Mouse (Mus musculus): ENCODE measurements around the gene Rnf150. TPM values are rescaled to one million over a fixed set of nuclear protein-coding genes. Genes with fewer than 3 reads are reported as not detected.

Gene Rnf150
- polyA plus RNA-seq, 1 experiment from 2014 or later = 2.4 TPM

- DNase-seq (ENCODE audit: low spot score) = no peak
Measured at GRCm38 (mm10) chr8:82998778-82999177, 135.6 kb downstream of the Rnf150 start.

GRCm38 (mm10) chr8:83003187-83003586 is 140.0 kb downstream of the Rnf150 start:
- Histone ChIP-seq H3K4me2 (replicated peaks; ENCODE audit: low read depth, low read length) (no peak overlapping the region), H3K36me3 (ENCODE audit: control insufficient read depth, insufficient read depth, low read length) (no peaks in the 10 kb centered on the region), H3K4me3 (ENCODE audit: low read depth, low read length) (no peak overlapping the region), H3K27ac (ENCODE audit: low read depth, low read length) (no peak overlapping the region), H3K9ac (ENCODE audit: low read depth, low read length) (no peak overlapping the region), H3K9me3 (ENCODE audit: control insufficient read depth, low read length) (no peaks in the 10 kb centered on the region), H3K4me1 (replicated peaks; ENCODE audit: control insufficient read depth, insufficient read depth, low read length) (no peaks in the 10 kb centered on the region), H3K27me3 (ENCODE audit: control insufficient read depth, insufficient read depth, low read length) (no peaks in the 10 kb centered on the region)
- no peak for DNase-seq (ENCODE audit: low spot score)
- ATAC-seq (ENCODE audit: low FRiP score) = no peak
- WGBS = 96% methylated on average over 7 of the region's 7 CpGs

More at GRCm38 (mm10) chr8:82998778-82999177, 135.6 kb downstream of the Rnf150 start:
- no peak overlapping the region for H3K4me3 ChIP-seq (ENCODE audit: low read depth, low read length)
- WGBS = 88% methylated on average over 2 of the region's 2 CpGs
- no peaks in the 10 kb centered on the region for H3K4me1 ChIP-seq (replicated peaks; ENCODE audit: control insufficient read depth, insufficient read depth, low read length)
- no peaks in the 10 kb centered on the region for H3K27me3 ChIP-seq (ENCODE audit: control insufficient read depth, insufficient read depth, low read length)
- ATAC-seq (ENCODE audit: low FRiP score) = no peak
- H3K27ac ChIP-seq (ENCODE audit: low read depth, low read length) = no peak overlapping the region
- H3K4me2 ChIP-seq (replicated peaks; ENCODE audit: low read depth, low read length) = no peak overlapping the region
- no peak overlapping the region for H3K9ac ChIP-seq (ENCODE audit: low read depth, low read length)
- no peaks in the 10 kb centered on the region for H3K36me3 ChIP-seq (ENCODE audit: control insufficient read depth, insufficient read depth, low read length)
- H3K9me3 ChIP-seq (ENCODE audit: control insufficient read depth, low read length) = no peaks in the 10 kb centered on the region

- ATAC-seq (ENCODE audit: low FRiP score) = no peak
- no peaks in the 10 kb centered on the region for H3K9me3 ChIP-seq (ENCODE audit: control insufficient read depth, low read length)
- H3K27ac ChIP-seq (ENCODE audit: low read depth, low read length) = no peak overlapping the region
- H3K27me3 ChIP-seq (ENCODE audit: control insufficient read depth, insufficient read depth, low read length) = no peaks in the 10 kb centered on the region
- no peak overlapping the region for H3K4me3 ChIP-seq (ENCODE audit: low read depth, low read length)
- H3K4me1 ChIP-seq (replicated peaks; ENCODE audit: control insufficient read depth, insufficient read depth, low read length) = no peaks in the 10 kb centered on the region
- H3K4me2 ChIP-seq (replicated peaks; ENCODE audit: low read depth, low read length) = no peak overlapping the region
- H3K36me3 ChIP-seq (ENCODE audit: control insufficient read depth, insufficient read depth, low read length) = no peaks in the 10 kb centered on the region
- no peak for DNase-seq (ENCODE audit: low spot score)
- H3K9ac ChIP-seq (ENCODE audit: low read depth, low read length) = no peak overlapping the region
- WGBS = 93% methylated on average over 5 of the region's 5 CpGs
Measured at GRCm38 (mm10) chr8:83009481-83009880, 146.3 kb downstream of the Rnf150 start.

DNA sequence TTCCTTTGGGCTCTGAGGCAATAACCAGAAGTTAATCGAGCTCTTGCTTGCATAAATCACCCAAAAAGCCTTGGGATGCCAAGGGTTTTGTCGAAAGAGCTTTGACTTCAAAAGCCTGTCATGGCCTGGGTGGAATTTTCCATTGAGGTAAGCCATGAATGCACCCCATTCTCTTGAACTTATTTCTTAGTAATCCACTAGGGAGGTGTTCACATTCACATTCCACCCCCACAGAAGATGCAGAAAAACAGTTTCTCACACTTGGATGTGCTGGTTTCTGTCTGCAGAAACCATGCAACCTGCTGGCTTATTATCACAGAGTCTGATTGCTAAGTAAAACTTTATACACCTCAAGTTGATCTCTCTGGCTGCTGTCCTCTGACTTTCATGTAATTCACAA is 148.1 kb downstream of the Rnf150 start:
- H3K27ac ChIP-seq (ENCODE audit: low read depth, low read length) = no peak overlapping the region
- H3K9ac ChIP-seq (ENCODE audit: low read depth, low read length) = no peak overlapping the region
- no peak overlapping the region for H3K4me2 ChIP-seq (replicated peaks; ENCODE audit: low read depth, low read length)
- WGBS = 68% methylated on average over 2 of the region's 2 CpGs
- no peaks in the 10 kb centered on the region for H3K36me3 ChIP-seq (ENCODE audit: control insufficient read depth, insufficient read depth, low read length)
- no peaks in the 10 kb centered on the region for H3K9me3 ChIP-seq (ENCODE audit: control insufficient read depth, low read length)
- ATAC-seq (ENCODE audit: low FRiP score) (no peak), DNase-seq (ENCODE audit: low spot score) (no peak)
- no peaks in the 10 kb centered on the region for H3K4me1 ChIP-seq (replicated peaks; ENCODE audit: control insufficient read depth, insufficient read depth, low read length)
- H3K27me3 ChIP-seq (ENCODE audit: control insufficient read depth, insufficient read depth, low read length) = no peaks in the 10 kb centered on the region
- no peak overlapping the region for H3K4me3 ChIP-seq (ENCODE audit: low read depth, low read length)

- DNase-seq (ENCODE audit: low spot score) (no peak), ATAC-seq (ENCODE audit: low FRiP score) (no peak)
- H3K9me3 ChIP-seq (ENCODE audit: control insufficient read depth, low read length) = no peaks in the 10 kb centered on the region
- WGBS = 52% methylated on average over 5 of the region's 5 CpGs
- no peaks in the 10 kb centered on the region for H3K36me3 ChIP-seq (ENCODE audit: control insufficient read depth, insufficient read depth, low read length)
- H3K27ac ChIP-seq (ENCODE audit: low read depth, low read length) = no peak overlapping the region
- no peak overlapping the region for H3K9ac ChIP-seq (ENCODE audit: low read depth, low read length)
- H3K4me2 ChIP-seq (replicated peaks; ENCODE audit: low read depth, low read length) = no peak overlapping the region
- no peak overlapping the region for H3K4me3 ChIP-seq (ENCODE audit: low read depth, low read length)
- no peaks in the 10 kb centered on the region for H3K4me1 ChIP-seq (replicated peaks; ENCODE audit: control insufficient read depth, insufficient read depth, low read length)
- H3K27me3 ChIP-seq (ENCODE audit: control insufficient read depth, insufficient read depth, low read length) = no peaks in the 10 kb centered on the region
Measured at GRCm38 (mm10) chr8:83011758-83012157, 148.6 kb downstream of the Rnf150 start.

GRCm38 (mm10) chr8:83028211-83028610 is 165.1 kb downstream of the Rnf150 start:
- Histone ChIP-seq H3K27ac (ENCODE audit: low read depth, low read length) (no peak overlapping the region), H3K4me1 (replicated peaks; ENCODE audit: control insufficient read depth, insufficient read depth, low read length) (no peaks in the 10 kb centered on the region), H3K36me3 (ENCODE audit: control insufficient read depth, insufficient read depth, low read length) (no peaks in the 10 kb centered on the region), H3K27me3 (ENCODE audit: control insufficient read depth, insufficient read depth, low read length) (no peaks in the 10 kb centered on the region), H3K9ac (ENCODE audit: low read depth, low read length) (no peak overlapping the region), H3K4me2 (replicated peaks; ENCODE audit: low read depth, low read length) (no peak overlapping the region), H3K4me3 (ENCODE audit: low read depth, low read length) (no peak overlapping the region), H3K9me3 (ENCODE audit: control insufficient read depth, low read length) (no peaks in the 10 kb centered on the region)
- DNase-seq (ENCODE audit: low spot score) (no peak), ATAC-seq (ENCODE audit: low FRiP score) (no peak)
- 74% methylated on average over 2 of the region's 2 CpGs for WGBS

GRCm38 (mm10) chr8:83032800-83033199 is 169.6 kb downstream of the Rnf150 start:
- Histone ChIP-seq H3K36me3 (ENCODE audit: control insufficient read depth, insufficient read depth, low read length) (no peaks in the 10 kb centered on the region), H3K4me1 (replicated peaks; ENCODE audit: control insufficient read depth, insufficient read depth, low read length) (no peaks in the 10 kb centered on the region), H3K27ac (ENCODE audit: low read depth, low read length) (no peak overlapping the region), H3K4me3 (ENCODE audit: low read depth, low read length) (no peak overlapping the region), H3K27me3 (ENCODE audit: control insufficient read depth, insufficient read depth, low read length) (no peaks in the 10 kb centered on the region), H3K9me3 (ENCODE audit: control insufficient read depth, low read length) (no peaks in the 10 kb centered on the region), H3K4me2 (replicated peaks; ENCODE audit: low read depth, low read length) (no peak overlapping the region), H3K9ac (ENCODE audit: low read depth, low read length) (no peak overlapping the region)
- no peak for ATAC-seq (ENCODE audit: low FRiP score)
- DNase-seq (ENCODE audit: low spot score) = no peak
- 73% methylated on average over 7 of the region's 7 CpGs for WGBS

GRCm38 (mm10) chr8:83035141-83035540 is 172.0 kb downstream of the Rnf150 start:
- H3K9me3 ChIP-seq (ENCODE audit: control insufficient read depth, low read length) = no peaks in the 10 kb centered on the region
- H3K4me1 ChIP-seq (replicated peaks; ENCODE audit: control insufficient read depth, insufficient read depth, low read length) = no peaks in the 10 kb centered on the region
- H3K4me2 ChIP-seq (replicated peaks; ENCODE audit: low read depth, low read length) = no peak overlapping the region
- no peak overlapping the region for H3K4me3 ChIP-seq (ENCODE audit: low read depth, low read length)
- no peak overlapping the region for H3K9ac ChIP-seq (ENCODE audit: low read depth, low read length)
- 93% methylated on average over 5 of the region's 5 CpGs for WGBS
- DNase-seq (ENCODE audit: low spot score) (no peak), ATAC-seq (ENCODE audit: low FRiP score) (no peak)
- H3K36me3 ChIP-seq (ENCODE audit: control insufficient read depth, insufficient read depth, low read length) = no peaks in the 10 kb centered on the region
- no peak overlapping the region for H3K27ac ChIP-seq (ENCODE audit: low read depth, low read length)
- H3K27me3 ChIP-seq (ENCODE audit: control insufficient read depth, insufficient read depth, low read length) = no peaks in the 10 kb centered on the region

GRCm38 (mm10) chr8:83036521-83037166 is 173.5 kb downstream of the Rnf150 start:
- H3K4me3 ChIP-seq (ENCODE audit: low read depth, low read length) = no peak overlapping the region
- no peaks in the 10 kb centered on the region for H3K36me3 ChIP-seq (ENCODE audit: control insufficient read depth, insufficient read depth, low read length)
- H3K9me3 ChIP-seq (ENCODE audit: control insufficient read depth, low read length) = no peaks in the 10 kb centered on the region
- H3K27me3 ChIP-seq (ENCODE audit: control insufficient read depth, insufficient read depth, low read length) = no peaks in the 10 kb centered on the region
- WGBS = 78% methylated on average over 3 of the region's 3 CpGs
- DNase-seq (ENCODE audit: low spot score) = no peak
- H3K4me2 ChIP-seq (replicated peaks; ENCODE audit: low read depth, low read length) = no peak overlapping the region
- no peak for ATAC-seq (ENCODE audit: low FRiP score)
- H3K27ac ChIP-seq (ENCODE audit: low read depth, low read length) = no peak overlapping the region
- no peaks in the 10 kb centered on the region for H3K4me1 ChIP-seq (replicated peaks; ENCODE audit: control insufficient read depth, insufficient read depth, low read length)
- H3K9ac ChIP-seq (ENCODE audit: low read depth, low read length) = no peak overlapping the region

Data from hindbrain, embryonic 11.5 days (tissue).